Mouse (Mus musculus) ES-Bruce4 (cell line): Measurements from ENCODE around the gene Cracr2b.
A peak's percentile ranks its signal among the peaks of the same experiment; 100 is the strongest.

ENCODE experiments used
- CTCF ChIP-seq: IDR thresholded peaks from one replicate; pipeline ENCODE4 v1.8.1; 2011; ENCODE audit warnings: low read depth, low read length
- EP300 ChIP-seq: IDR thresholded peaks from 2 replicates; pipeline ENCODE4 v1.6.1; 2011; ENCODE audit warnings: low read depth, low read length; ENCODE audit not compliant: insufficient read depth
- POLR2A ChIP-seq: IDR thresholded peaks from one replicate; pipeline ENCODE4 v1.8.1; 2011; ENCODE audit warnings: low read length; ENCODE audit not compliant: insufficient read depth

DNA sequence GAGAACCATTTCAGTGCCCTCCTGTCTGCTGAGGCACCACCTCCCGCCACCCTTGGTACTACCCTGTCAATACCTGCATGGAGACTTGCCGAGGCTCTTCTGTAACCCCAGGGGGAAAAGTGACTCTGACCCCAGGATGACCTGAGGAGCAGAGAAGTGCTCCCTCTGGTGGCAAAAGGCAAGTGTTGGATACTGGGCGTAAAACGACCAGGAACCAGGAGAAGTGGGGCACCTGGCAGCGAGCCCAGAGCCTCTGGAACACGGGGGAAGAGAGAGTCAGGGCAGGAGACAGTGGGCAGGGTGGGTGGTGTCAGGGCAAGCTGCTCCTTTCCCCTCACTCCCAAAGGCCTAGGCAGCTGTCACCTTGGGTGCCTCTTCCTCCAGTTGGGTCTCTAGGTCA lies 20.3 kb upstream of the Cracr2b start:
- peak; percentile 79 for TF ChIP-seq CTCF
- no peak for TF ChIP-seq EP300
- no peak for TF ChIP-seq POLR2A
